Mouse (Mus musculus) limb, embryonic 13.5 days (tissue): ENCODE measurements around the gene Ctu2. TPM values are rescaled to one million over a fixed set of nuclear protein-coding genes. Genes with fewer than 3 reads are reported as not detected.

Experiments used
- ATAC-seq: fragments of 200-750 bp; cut with Nextera tagmentation; 2 replicates; pipeline ENCODE4 v1.8.0; 2017; ENCODE audit warnings: low read depth, moderate number of reproducible peaks, moderate TSS enrichment; ENCODE audit not compliant: low FRiP score
- H3K27ac ChIP-seq: fragments of 300-500 bp; sonication (generic); 2 replicates; pipeline ENCODE4 v1.5.1; 2015; ENCODE audit warnings: inconsistent platforms, mild to moderate bottlenecking, moderate library complexity
- H3K27me3 ChIP-seq: fragments of 300-500 bp; sonication (generic); 2 replicates; pipeline ENCODE4 v1.6.1; 2015; ENCODE audit warnings: mild to moderate bottlenecking, inconsistent platforms
- H3K36me3 ChIP-seq: fragments of 300-500 bp; sonication (generic); 2 replicates; pipeline ENCODE4 v1.6.1; 2015; ENCODE audit warnings: inconsistent platforms, mild to moderate bottlenecking, moderate library complexity
- H3K4me1 ChIP-seq: fragments of 300-500 bp; sonication (generic); 2 replicates; pipeline ENCODE4 v1.6.1; 2015; ENCODE audit warnings: inconsistent platforms
- H3K4me2 ChIP-seq: fragments of 300-500 bp; sonication (generic); replicated peaks from 2 replicates; pipeline ENCODE4 v1.6.1; 2015; ENCODE audit warnings: inconsistent platforms, mild to moderate bottlenecking, moderate library complexity
- H3K4me3 ChIP-seq: fragments of 300-500 bp; sonication (generic); 2 replicates; pipeline ENCODE4 v1.5.1; 2015; ENCODE audit warnings: moderate library complexity, mild to moderate bottlenecking, inconsistent platforms
- H3K9ac ChIP-seq: fragments of 300-500 bp; sonication (generic); 2 replicates; pipeline ENCODE4 v1.6.1; 2015; ENCODE audit warnings: mild to moderate bottlenecking, inconsistent platforms
- H3K9me3 ChIP-seq: fragments of 300-500 bp; sonication (generic); 2 replicates; pipeline ENCODE4 v1.6.1; 2016; ENCODE audit warnings: inconsistent platforms
- WGBS: fragments of 180-500 bp; shearing (Covaris S2); methylation state at CpG from one replicate; pipeline ENCODE4 v1.1.7; 2015; 5-methylcytosine and 5-hydroxymethylcytosine counted together
- polyA plus RNA-seq: library from polyadenylated mRNA; unstranded; fragments of >200 nt; fragmentation: Nextera tagmentation; extraction: Ambion mirVana; gene quantifications from 2 replicates; pipeline ENCODE4 v1.2.1, GENCODE M21; 2015

Ctu2 gene
- polyA plus RNA-seq = 56.7 and 59.4 TPM in 2 replicates

DNA sequence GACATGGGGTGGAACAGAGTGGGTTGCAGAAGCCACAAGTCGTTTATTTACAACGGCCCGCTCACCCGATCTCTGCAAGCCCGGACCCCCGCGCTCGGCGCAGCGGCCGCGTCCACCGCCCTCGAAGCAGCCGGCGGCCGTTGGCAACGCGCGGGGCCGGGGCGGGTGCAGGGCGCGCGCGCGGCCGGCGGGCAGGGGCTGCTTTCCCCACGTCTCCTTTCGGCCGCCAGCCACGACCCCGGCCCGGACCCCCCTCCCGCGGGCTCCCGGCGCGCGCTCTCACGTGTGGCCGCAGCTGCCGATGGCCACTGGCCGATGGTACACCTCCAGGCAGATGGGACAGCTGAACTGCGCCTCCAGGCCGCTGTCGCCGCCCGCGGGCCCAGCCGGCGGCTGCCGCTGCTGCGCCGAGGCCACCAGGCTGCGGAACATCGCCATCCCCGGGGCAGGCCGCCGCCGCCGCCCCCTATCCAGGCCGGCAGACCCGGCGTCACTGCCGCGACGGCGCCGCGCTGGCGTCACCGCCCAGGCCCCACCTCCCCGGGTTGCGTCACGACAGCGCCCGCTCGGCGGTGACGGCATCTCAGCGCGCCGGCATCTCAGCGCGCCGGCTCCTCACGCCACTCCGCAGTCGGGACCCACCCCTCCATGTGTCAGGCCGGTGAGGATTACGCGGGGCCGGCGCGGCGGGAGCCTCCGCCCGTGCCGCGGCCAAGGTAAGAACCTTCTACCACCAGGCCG lies at the start of gene Ctu2, which contains the start of gene Rnf166:
Ctu2 (plus strand) TSS at position 564 of the 741 bp plus-strand sequence.
Rnf166 (minus strand) TSS at position 485 of the 741 bp plus-strand sequence.
- Histone ChIP-seq H3K4me3 (peak within 1 kb of the TSS; percentile 98), H3K9me3 (no peaks in the 10 kb centered on the region), H3K36me3 (peaks cover 55% of the 10 kb centered on the region), H3K4me2 (peak within 1 kb of the TSS; percentile 97), H3K27ac (peak within 1 kb of the TSS; percentile 58; the same call in 1 of the 2 replicates), H3K9ac (peak within 1 kb of the TSS; percentile 98), H3K27me3 (no peaks in the 10 kb centered on the region), H3K4me1 (peaks cover 18% of the 10 kb centered on the region)
- peak; percentile 93 for ATAC-seq
- WGBS = under 1% methylated on average over 79 of the region's 103 CpGs

DNA sequence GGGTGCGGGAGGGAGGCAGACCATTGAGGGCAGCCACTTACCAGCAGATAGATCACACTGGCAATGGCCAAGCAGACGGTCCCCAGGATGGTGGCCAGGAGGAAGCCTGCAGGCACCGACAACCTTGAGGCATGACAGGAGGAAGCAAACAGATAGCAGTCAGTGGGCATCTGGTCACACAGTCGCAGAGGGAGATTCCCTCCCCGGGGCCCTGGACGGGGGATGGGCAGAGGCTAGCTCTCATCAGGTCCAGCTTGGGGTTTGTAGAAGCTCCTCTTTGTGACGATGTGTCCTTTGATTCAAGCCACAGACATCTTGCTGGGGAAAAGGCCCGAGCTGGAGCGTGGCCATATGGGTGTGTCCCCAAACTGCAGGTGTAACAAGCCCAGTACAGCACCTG lies 49.8 kb upstream of the Ctu2 start:
- peaks cover under 1% of the 10 kb centered on the region; the same call in 1 of the 2 replicates for H3K4me1 ChIP-seq
- no peak for ATAC-seq
- H3K27ac ChIP-seq = no peak overlapping the region
- no peak overlapping the region for H3K9ac ChIP-seq
- peaks cover 21% of the 10 kb centered on the region for H3K36me3 ChIP-seq
- H3K9me3 ChIP-seq = no peaks in the 10 kb centered on the region
- H3K27me3 ChIP-seq = no peaks in the 10 kb centered on the region
- H3K4me3 ChIP-seq = no peak overlapping the region
- 72% methylated on average over 9 of the region's 9 CpGs for WGBS
- no peak overlapping the region for H3K4me2 ChIP-seq

DNA sequence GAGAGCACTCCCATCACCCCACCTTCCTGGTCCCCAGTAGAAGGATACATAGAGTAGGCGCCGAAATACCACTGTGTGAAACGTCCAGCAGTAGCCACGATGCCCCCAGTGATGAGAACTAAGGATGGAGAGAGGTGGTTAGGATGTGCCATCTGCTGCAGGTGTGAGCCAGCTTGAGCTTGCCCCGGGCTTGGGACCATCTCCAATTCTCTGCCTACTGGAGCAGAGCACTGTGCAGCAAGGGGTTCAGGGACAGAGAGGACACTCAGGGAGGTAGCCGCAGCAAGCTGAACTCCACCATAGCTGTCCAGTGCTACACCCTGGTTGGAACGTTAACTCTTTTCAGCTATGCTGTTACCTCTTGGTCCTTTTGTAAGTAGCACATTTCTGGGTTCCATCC lies 48.3 kb upstream of the Ctu2 start:
- Histone ChIP-seq H3K36me3 (peaks cover 21% of the 10 kb centered on the region), H3K4me3 (no peak overlapping the region), H3K4me1 (peaks cover 15% of the 10 kb centered on the region), H3K4me2 (no peak overlapping the region), H3K27me3 (no peaks in the 10 kb centered on the region), H3K27ac (no peak overlapping the region), H3K9me3 (no peaks in the 10 kb centered on the region), H3K9ac (no peak overlapping the region)
- 93% methylated on average over 7 of the region's 7 CpGs for WGBS
- ATAC-seq = no peak

DNA sequence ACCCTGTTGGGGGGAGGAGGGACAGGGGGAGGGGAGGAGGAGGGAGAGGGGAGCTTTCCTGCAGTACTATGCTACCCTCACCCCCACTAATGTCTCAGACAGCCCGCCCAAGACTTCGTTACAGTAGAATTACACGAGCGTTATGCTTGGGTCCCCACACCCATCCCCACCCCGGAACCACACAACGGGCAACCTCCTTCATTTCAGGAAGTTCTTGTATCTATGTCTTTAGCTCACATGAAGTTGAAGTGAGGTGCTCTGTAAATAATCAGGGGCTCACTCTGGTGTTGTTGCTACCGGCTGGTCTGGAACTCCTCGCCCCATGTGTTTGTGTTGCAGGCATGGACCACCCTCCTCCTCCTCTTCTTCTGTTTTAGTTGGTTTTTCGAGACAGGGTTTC lies 47.8 kb upstream of the Ctu2 start:
- H3K36me3 ChIP-seq = peaks cover 21% of the 10 kb centered on the region
- H3K4me2 ChIP-seq = no peak overlapping the region
- H3K27me3 ChIP-seq = no peaks in the 10 kb centered on the region
- no peak overlapping the region for H3K9ac ChIP-seq
- 90% methylated on average over 9 of the region's 9 CpGs for WGBS
- H3K27ac ChIP-seq = no peak overlapping the region
- H3K9me3 ChIP-seq = no peaks in the 10 kb centered on the region
- no peak overlapping the region for H3K4me3 ChIP-seq
- ATAC-seq = no peak
- H3K4me1 ChIP-seq = peaks cover 20% of the 10 kb centered on the region

DNA sequence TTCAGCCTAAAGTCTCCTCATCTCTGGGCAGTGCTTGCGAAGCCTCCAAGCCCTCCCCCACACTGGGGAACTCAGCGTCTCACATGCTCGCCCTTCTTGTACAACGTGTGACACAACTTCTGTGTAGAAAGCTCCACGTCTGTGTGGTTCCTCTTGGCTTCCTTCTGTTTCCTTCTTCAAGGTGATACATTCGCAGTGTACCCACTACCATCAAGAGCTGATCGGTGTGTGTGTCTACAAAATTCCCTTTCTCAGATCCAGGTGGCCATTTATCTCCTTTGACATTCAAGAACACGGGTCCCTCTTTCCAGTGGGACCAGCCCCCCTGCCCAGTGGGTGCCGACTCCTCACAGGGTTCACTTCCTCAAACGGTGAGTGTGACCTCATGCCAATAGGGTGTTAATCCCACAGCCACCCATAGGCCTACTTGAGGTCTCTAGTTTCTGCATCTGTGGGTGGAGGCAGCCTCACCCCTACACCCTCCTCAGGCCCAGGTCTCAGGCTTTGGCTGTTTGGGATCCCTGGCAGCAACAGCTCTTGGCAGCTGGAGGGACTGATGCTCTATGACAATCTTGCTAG lies 45.8 kb upstream of the Ctu2 start:
- Histone ChIP-seq H3K4me1 (peaks cover 22% of the 10 kb centered on the region), H3K9ac (no peak overlapping the region), H3K4me3 (no peak overlapping the region), H3K36me3 (peaks cover 30% of the 10 kb centered on the region), H3K4me2 (no peak overlapping the region), H3K27ac (no peak overlapping the region), H3K27me3 (no peaks in the 10 kb centered on the region), H3K9me3 (no peaks in the 10 kb centered on the region)
- 83% methylated on average over 10 of the region's 10 CpGs for WGBS
- no peak for ATAC-seq

DNA sequence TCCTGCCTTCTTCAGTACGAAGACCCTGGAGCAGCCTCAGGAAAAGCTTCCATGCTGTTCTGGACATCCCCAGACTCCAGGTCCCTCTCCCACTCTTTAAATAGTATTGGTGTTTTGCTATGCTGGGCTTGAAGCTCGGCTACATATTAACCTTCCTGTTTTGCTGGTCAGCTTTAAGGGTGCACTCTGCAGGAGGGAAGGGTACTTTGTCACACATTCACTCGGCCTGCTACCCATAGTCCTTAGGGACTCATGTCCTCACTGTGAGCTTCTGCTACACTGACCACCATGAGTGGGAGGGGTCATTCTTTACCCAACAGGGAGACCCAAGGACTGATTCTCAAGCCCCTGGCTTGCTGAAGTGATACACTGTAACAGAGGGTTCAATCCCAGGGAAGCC lies 45.3 kb upstream of the Ctu2 start:
- Histone ChIP-seq H3K4me1 (peaks cover 22% of the 10 kb centered on the region), H3K9me3 (no peaks in the 10 kb centered on the region), H3K27me3 (no peaks in the 10 kb centered on the region), H3K4me2 (no peak overlapping the region), H3K4me3 (no peak overlapping the region), H3K36me3 (peaks cover 30% of the 10 kb centered on the region), H3K9ac (no peak overlapping the region), H3K27ac (no peak overlapping the region)
- WGBS = 79% methylated on average over 3 of the region's 3 CpGs
- no peak for ATAC-seq

DNA sequence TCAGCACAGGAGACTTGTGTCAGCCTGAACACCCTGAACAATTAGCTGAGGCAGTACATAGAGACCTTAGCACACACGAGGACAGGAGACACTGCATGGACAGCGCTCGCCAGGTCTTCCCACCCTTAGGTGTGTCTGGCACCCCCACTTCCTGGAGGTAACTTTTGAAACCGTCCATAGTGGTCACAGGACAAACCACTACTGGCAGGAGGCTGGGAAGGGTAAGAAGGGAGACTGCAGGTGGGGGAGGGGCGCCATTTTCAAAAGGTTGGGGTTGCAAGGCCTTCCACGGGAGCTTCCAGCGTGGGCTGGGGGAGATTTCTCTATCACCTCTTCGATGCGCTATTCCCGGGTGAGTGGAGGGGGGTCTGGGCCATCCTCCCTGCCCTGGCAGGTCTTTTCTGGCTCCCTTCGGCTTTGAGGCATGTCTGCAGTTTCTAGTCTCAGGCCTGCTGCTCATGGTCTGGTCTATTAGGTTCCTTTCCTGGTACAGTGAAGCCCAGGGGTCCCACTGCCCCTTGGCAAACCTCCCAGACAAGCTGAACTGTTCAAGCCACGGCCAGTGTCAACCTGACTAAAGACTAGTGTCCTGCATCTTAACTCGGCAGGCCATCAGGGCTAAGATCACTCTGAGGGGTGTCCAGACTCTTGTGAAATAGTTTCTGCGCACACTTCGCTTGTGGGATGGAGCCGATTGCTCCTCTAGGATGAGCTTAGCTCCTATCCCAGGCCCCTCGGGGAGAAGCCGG lies 44.1 kb upstream of the Ctu2 start:
- Histone ChIP-seq H3K4me1 (peaks cover 22% of the 10 kb centered on the region), H3K4me2 (peak overlapping the region; percentile 91), H3K4me3 (peak overlapping the region; percentile 63), H3K9me3 (no peaks in the 10 kb centered on the region), H3K27me3 (no peaks in the 10 kb centered on the region), H3K27ac (peak overlapping the region; percentile 61), H3K9ac (peak overlapping the region; percentile 85), H3K36me3 (peaks cover 35% of the 10 kb centered on the region)
- peak; percentile 9; the same call in 1 of the 2 replicates for ATAC-seq
- 33% methylated on average over 18 of the region's 18 CpGs for WGBS

DNA sequence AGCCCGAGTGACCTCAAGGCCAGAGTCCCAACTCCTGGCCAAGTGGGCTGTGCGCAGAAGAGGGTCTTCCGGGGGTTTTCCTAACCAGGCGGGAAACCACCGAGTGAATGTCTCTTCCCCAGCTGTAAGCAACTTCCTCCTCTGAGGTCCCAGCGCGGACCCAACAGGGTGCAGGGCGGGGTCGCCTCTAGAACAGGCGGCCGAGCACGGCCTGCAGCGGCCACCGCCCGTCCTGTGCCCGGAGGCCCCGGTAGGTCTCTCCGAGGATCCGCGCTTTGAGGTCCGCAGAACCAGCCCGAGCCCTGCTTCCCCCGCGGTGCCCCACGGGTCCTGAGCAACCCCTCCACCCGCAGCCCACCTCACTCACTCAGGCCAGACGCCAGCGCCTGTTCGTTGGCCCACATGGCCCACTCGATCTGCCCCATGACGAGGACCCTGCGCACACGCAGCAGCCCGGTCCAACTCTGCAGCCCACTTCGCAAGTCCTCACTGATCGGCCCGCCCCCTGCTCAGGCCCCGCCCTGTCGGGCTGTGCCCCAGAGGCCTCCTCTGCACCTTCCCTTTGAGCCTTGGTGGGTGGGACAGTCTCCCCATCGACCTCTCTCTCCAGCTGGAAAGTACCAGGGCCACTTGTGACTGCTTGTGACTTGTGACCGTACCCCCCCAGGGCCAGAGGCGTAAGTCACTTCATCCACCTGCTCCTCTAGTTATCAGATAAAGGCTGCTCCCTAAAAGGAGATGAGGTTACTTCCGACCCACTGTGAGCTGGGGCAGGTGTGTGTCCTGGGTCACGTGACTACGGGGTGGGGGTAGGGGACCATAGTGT lies 43.3 kb upstream of the Ctu2 start, which contains the start of gene Cyba:
Cyba (minus strand) TSS at position 488 of the 826 bp plus-strand sequence.
- WGBS = 5% methylated on average over 43 of the region's 45 CpGs
- H3K4me1 ChIP-seq = peaks cover 22% of the 10 kb centered on the region
- H3K9me3 ChIP-seq = no peaks in the 10 kb centered on the region
- peak within 1 kb of the TSS; percentile 91 for H3K4me2 ChIP-seq
- peak within 1 kb of the TSS; percentile 61 for H3K27ac ChIP-seq
- ATAC-seq = peak; percentile 83
- no peaks in the 10 kb centered on the region for H3K27me3 ChIP-seq
- peaks cover 43% of the 10 kb centered on the region for H3K36me3 ChIP-seq
- H3K9ac ChIP-seq = peak within 1 kb of the TSS; percentile 85
- H3K4me3 ChIP-seq = peak within 1 kb of the TSS; percentile 63

DNA sequence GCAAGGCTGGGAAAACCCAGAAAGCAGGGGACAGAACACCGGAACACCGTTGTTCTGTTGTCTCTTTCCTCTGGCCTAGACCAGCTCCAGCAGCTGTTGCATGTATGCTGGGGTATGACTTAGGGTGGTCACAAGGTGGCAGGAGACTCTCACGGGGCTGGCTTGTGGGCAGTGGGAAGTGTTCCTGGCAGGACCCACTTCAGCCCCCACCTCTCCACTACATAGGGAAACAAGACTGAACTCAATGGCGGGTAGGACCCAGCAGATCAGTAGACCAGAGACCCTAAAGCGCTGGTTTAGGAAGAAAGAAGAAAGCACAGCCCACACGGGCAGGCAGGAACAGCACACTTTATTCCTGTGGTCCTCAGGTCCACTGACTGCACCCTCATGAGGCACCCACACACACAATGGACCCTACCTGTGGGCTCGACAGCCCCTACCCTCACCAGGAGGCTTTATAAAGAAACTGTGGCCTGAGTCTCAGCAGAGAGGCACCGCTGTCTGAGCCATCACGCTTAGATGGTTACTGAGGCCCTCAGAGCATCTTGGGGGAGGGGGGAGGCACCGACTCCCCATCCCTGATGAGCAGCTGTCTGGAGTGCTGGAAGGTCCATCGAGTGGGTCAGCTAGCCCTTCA lies 42.6 kb upstream of the Ctu2 start:
- WGBS = 67% methylated on average over 11 of the region's 11 CpGs
- no peaks in the 10 kb centered on the region for H3K9me3 ChIP-seq
- H3K4me2 ChIP-seq = peak overlapping the region; percentile 91
- 0 out of 2 replicates have a peak overlapping the region, but pooled peaks have one; percentile 6 for H3K27ac ChIP-seq
- ATAC-seq = peak; percentile 17; the same call in 1 of the 2 replicates
- H3K27me3 ChIP-seq = no peaks in the 10 kb centered on the region
- peaks cover 50% of the 10 kb centered on the region for H3K36me3 ChIP-seq
- H3K9ac ChIP-seq = no peak overlapping the region; the same call in 1 of the 2 replicates
- H3K4me1 ChIP-seq = peaks cover 22% of the 10 kb centered on the region
- H3K4me3 ChIP-seq = peak overlapping the region; percentile 63; the same call in 1 of the 2 replicates

DNA sequence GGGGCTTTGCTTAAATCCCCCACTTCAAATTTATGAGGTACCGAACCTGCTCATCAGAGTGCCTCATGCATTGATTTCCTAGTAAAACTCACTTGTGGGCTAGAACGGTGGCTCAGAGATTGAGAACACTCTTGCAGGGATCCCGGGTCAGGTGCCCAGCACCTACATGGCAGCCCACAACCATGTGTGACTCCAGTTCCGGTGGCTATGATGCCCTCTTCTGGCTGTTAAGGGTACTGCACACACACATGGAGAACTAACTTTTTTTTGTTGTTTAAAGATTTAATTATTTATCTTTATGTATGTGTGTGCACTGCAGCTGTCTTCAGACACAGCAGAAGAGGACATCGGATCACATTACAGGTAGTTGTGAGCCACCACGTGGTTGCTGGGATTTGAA lies 40.6 kb upstream of the Ctu2 start:
- Histone ChIP-seq H3K27me3 (no peaks in the 10 kb centered on the region), H3K9ac (no peak overlapping the region), H3K36me3 (peaks cover 63% of the 10 kb centered on the region), H3K4me2 (no peak overlapping the region), H3K4me1 (peaks cover 22% of the 10 kb centered on the region), H3K4me3 (no peak overlapping the region), H3K27ac (no peak overlapping the region), H3K9me3 (no peaks in the 10 kb centered on the region)
- WGBS = 89% methylated on average over 6 of the region's 6 CpGs
- no peak for ATAC-seq

DNA sequence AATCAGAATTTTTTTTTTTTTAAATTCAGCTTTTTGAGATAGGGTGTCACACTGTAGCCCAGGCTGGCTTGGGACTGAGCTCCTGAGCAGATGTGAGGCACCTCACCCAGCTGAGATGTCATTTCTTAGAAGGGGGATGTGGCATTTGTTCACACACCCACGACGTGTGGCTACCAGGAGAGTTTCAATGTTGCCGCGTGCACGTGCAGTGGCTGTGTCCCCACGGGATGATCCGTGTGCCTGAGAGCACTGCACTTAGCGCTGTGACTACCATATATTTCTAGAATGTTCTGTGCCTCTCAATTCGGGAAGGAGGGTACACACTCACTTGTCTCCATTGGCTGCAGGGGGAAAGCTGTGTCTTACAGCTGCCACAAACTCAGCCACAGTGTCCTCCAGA lies 39.8 kb upstream of the Ctu2 start:
- ATAC-seq = no peak
- peaks cover 63% of the 10 kb centered on the region for H3K36me3 ChIP-seq
- WGBS = 91% methylated on average over 9 of the region's 9 CpGs
- no peaks in the 10 kb centered on the region for H3K27me3 ChIP-seq
- no peak overlapping the region for H3K4me3 ChIP-seq
- H3K9ac ChIP-seq = no peak overlapping the region
- no peak overlapping the region for H3K27ac ChIP-seq
- H3K9me3 ChIP-seq = no peaks in the 10 kb centered on the region
- H3K4me1 ChIP-seq = peaks cover 22% of the 10 kb centered on the region
- H3K4me2 ChIP-seq = no peak overlapping the region
